Mouse (Mus musculus) liver, postnatal 0 days (tissue): ENCODE measurements around the gene Tfdp1.

Experiments used
- CTCF ChIP-seq: sonication (generic); IDR thresholded peaks from 2 replicates; pipeline ENCODE4 v1.5.1; 2016; ENCODE audit warnings: antibody characterized with exemption, low read depth
- EP300 ChIP-seq: IDR thresholded peaks from 2 replicates; pipeline ENCODE4 v1.6.1; 2016; ENCODE audit warnings: antibody characterized with exemption, low read depth, mild to moderate bottlenecking

DNA sequence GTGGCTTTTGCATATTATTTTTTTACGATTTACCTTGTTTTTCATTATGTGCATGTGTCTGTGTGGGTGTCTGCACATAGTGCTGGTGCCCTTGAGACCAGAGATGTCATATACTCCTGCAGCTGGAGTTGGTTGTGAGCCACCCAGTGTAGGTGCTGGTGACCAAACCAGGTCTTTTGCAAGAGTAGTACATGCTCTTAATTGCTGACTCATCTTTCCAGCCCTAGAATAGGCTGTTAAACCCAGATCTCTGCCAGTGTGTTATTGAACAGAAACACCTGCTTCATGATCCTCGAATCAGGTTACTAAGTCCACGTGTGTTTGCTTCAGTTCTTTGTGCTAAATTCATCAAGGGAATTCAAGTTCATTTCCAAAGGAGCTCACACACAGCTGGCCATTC lies 23.6 kb upstream of the Tfdp1 start:
- TF ChIP-seq EP300 (no peak), CTCF (no peak)
